Mouse (Mus musculus): Measurements from ENCODE around the gene Slc38a6. TPM values are rescaled to one million over a fixed set of nuclear protein-coding genes. Genes with fewer than 3 reads are reported as not detected.
A peak's percentile ranks its signal among the peaks of the same experiment; 100 is the strongest.

The Slc38a6 gene
- total RNA-seq, 2 experiments from 2014 or later = 1.7 to 3.6 TPM

- peak; percentile 44 for DNase-seq
- H3K27ac ChIP-seq = peak overlapping the region; percentile 54
- peak overlapping the region; percentile 2 for H3K4me3 ChIP-seq
- TF ChIP-seq CTCF (IDR thresholded peaks at IDR 0.05) = no peak
- intact Hi-C loops (cut with DNase I) = no loop called here
Measured at GRCm38 (mm10) chr12:73367460-73368079, 81.0 kb downstream of the Slc38a6 start.

DNA sequence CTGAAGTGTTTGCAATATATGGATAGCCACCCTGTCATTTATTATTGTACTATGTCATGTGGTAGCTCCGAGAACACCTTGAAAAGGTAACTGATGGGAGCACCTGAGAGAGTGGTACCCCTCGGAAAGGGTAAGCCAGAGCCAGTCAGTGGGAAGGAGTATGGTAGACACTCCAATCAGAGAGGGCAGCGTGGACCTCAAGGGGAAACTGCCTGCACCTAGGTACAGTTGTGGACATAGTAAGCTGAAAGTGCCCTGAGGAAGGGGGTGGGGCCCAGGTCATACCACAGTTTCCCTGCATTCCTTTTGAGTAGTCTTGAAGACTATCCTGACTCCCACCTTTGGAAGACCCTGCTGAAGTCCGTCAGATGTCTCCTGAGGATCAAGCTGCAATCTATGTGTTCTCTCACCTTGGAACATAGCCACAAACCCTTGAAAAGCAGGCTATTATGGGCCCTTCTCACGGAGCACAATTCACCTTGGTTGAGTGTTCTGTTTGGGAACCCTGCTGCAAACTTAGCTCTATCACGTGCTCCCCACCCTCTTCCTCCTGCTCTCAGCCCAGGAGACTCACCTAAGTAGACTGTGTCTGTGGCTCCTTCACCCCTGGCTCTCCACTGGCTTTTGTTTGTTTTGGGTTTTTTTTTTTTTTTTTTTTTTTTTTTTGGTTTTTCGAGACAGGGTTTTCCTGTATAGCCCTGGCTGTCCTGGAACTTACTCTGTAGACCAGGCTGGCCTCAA lies 82.5 kb downstream of the Slc38a6 start:
- no peak for TF ChIP-seq CTCF (IDR thresholded peaks at IDR 0.05)
- DNase-seq = no peak
- H3K27ac ChIP-seq = no peak overlapping the region
- intact Hi-C loops (cut with DNase I) = no loop called here
- H3K4me3 ChIP-seq = no peak overlapping the region

GRCm38 (mm10) chr12:73370367-73370944 lies 83.9 kb downstream of the Slc38a6 start:
- intact Hi-C loops (cut with DNase I) = no loop called here
- no peak for TF ChIP-seq CTCF (IDR thresholded peaks at IDR 0.05)
- no peak for DNase-seq
- Histone ChIP-seq H3K4me3 (no peak overlapping the region), H3K27ac (no peak overlapping the region)

DNA sequence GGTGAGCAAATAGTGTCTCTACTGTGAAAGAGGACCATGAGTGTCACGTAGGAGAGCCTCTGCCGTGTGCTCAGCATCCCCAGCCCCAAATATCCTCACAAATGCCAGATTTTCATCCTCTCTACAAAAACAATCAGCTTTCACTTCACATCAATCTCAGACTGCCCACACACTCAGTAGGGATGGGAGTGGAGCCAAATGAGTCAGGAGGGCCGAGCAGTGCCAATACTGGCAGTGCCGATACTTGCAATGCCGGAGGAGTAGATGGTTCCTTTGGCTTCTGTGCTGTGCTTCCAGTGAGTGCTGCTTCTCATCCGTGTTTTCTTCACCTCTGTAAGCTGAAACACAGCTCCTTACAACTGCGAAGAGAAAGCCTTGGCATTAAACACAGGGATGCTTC lies 84.6 kb downstream of the Slc38a6 start:
- H3K4me3 ChIP-seq = no peak overlapping the region
- TF ChIP-seq CTCF (IDR thresholded peaks at IDR 0.05) = no peak
- DNase-seq = no peak
- H3K27ac ChIP-seq = no peak overlapping the region
- intact Hi-C loops (cut with DNase I) = no loop called here

- intact Hi-C loops (cut with DNase I) = no loop called here
- no peak for TF ChIP-seq CTCF (IDR thresholded peaks at IDR 0.05)
- H3K27ac ChIP-seq = no peak overlapping the region
- no peak for DNase-seq
- H3K4me3 ChIP-seq = no peak overlapping the region
Measured at GRCm38 (mm10) chr12:73378026-73378425, 91.4 kb downstream of the Slc38a6 start.

DNA sequence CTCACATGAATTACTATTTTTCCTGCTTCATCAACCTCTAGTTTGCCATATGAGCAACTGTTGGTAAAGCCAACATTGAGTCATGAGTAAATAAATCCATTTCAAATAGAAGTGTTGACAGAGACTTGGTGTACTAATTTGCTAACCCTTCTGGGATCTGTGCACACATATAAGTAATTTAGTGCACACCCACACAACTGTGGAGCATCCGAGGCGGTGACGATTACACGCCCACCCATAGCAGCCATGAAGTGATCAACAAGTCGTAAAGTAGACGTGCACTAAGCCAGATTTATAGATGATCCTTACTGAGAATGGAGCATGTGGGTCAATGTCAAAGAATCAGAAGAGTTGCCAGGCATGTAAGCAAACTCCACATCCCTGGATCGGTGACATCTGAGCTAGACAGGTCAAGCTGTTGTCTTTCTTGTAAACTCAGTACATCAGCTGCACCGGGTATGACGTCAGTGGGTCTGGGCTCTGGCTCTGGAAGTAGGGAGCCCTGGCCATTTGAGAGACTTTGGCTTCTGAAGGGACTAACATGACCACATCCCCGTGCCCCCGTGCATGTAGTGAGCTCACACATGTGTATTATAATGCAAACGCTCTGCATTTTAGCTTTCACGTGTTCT lies 92.3 kb downstream of the Slc38a6 start:
- Histone ChIP-seq H3K27ac (peak overlapping the region; percentile 91), H3K4me3 (no peak overlapping the region)
- intact Hi-C loops (cut with DNase I) = no loop called here
- peak; percentile 67 for DNase-seq
- TF ChIP-seq CTCF (IDR thresholded peaks at IDR 0.05) = no peak

- intact Hi-C loops (cut with DNase I) = no loop called here
- Histone ChIP-seq H3K27ac (peak overlapping the region; percentile 91), H3K4me3 (no peak overlapping the region)
- peak; percentile 5; the same call in 1 of the 2 replicates for TF ChIP-seq CTCF (IDR thresholded peaks at IDR 0.05)
- no peak for DNase-seq
Measured at GRCm38 (mm10) chr12:73380686-73381360, 94.2 kb downstream of the Slc38a6 start.

- no peak overlapping the region for H3K4me3 ChIP-seq
- peak overlapping the region; percentile 91 for H3K27ac ChIP-seq
- intact Hi-C loops (cut with DNase I) = no loop called here
- peak; percentile 54 for DNase-seq
- TF ChIP-seq CTCF (IDR thresholded peaks at IDR 0.05) = no peak
Measured at GRCm38 (mm10) chr12:73381452-73381851, 94.9 kb downstream of the Slc38a6 start.

DNA sequence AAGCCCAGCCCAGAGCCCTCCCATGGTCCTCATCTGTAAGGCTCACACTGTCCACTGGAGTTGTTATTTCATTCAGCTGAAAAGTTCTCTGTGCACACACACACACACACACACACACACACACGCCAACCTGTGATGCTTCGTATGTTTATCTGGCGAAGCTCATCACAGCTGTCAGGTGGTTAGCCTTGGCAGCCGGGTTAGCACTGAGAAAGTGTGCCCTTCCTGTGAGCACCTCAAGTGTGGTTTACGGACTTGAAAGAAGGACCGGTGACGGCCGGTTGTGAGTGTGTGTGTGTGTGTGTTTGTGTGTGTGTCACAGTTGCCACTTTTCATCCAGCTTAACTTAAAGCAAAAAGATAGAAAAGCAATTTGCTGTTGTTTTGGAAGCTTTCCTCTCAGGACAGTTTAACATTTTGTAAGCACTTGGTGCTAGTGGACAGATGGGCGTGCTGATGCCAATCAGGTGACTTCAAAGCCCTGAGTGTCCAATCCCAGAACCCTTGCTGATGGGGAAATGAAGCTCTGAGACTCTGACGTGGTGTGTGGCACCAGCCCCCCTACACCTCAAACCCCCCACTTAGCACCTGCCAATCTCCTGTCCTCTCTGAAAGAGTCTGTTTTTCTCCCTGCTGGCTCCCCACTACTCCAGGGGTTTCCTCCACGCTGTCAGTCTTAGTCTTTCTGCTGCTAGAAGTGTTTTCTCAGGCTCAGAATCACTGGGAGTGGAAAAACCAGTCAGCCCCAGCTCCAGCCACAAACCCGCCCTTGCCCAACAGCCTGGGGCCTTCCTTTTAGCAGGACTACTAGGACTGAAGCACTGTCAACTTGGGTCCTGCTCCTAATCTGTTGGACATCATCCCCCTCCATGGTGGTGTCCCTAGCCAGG lies 96.0 kb downstream of the Slc38a6 start:
- no peak for DNase-seq
- intact Hi-C loops (cut with DNase I) = no loop called here
- H3K27ac ChIP-seq = peak overlapping the region; percentile 91
- no peak for TF ChIP-seq CTCF (IDR thresholded peaks at IDR 0.05)
- H3K4me3 ChIP-seq = no peak overlapping the region

GRCm38 (mm10) chr12:73383179-73383510 lies 96.6 kb downstream of the Slc38a6 start:
- no peak for DNase-seq
- intact Hi-C loops (cut with DNase I) = no loop called here

GRCm38 (mm10) chr12:73383861-73384260 lies 97.3 kb downstream of the Slc38a6 start:
- DNase-seq = no peak
- TF ChIP-seq CTCF (IDR thresholded peaks at IDR 0.05) = no peak
- intact Hi-C loops (cut with DNase I) = loop anchor here (2.0 kb wide), 1 partner anchor 15 kb away; no protein-coding TSS in a partner anchor
- Histone ChIP-seq H3K27ac (peak overlapping the region; percentile 91), H3K4me3 (no peak overlapping the region)

More at GRCm38 (mm10) chr12:73383179-73383510, 96.6 kb downstream of the Slc38a6 start:
- Histone ChIP-seq H3K27ac (peak overlapping the region; percentile 91), H3K4me3 (no peak overlapping the region)
- TF ChIP-seq CTCF (IDR thresholded peaks at IDR 0.05) = no peak
